Mouse (Mus musculus): ENCODE measurements around the gene Notch2. TPM values are rescaled to one million over a fixed set of nuclear protein-coding genes. Genes with fewer than 3 reads are reported as not detected.

Gene Notch2
- total and polyA plus RNA-seq, 3 experiments: 3.3 to 11.3 (median 11.1) TPM

DNA sequence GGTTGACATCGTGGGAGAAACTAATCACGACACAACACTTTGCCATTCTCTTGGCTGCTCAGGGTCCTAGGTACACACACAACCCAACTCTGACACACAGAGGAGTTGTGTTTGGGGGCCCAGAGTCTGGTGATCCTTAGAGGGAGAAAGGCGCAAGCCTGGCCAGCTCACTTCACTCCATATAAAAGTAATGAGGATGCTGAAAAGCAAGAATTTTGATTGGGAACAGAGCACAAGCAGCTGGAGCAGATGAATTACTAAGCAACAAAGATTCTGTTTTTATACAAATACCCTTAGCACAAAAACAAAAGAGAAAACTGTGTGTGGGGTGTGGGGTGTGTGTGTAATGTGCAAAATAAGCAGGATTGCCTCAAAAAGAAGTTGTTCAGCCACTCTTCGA lies 60.2 kb downstream of the Notch2 start:
- Histone ChIP-seq H3K4me3 (replicated peaks in 1 of 3; ENCODE audit: low read depth in 2 of 3, low read length in 2 of 3, poor library complexity in 1 of 3) (no peak overlapping the region), H3K36me3 (replicated peaks in 1 of 2; ENCODE audit: control insufficient read depth in 1 of 2, insufficient read depth in 1 of 2, low read length in 1 of 2) (peaks cover 13 to 83% of the 10 kb centered on the region in 2 experiments), H3K9me3 (replicated peaks; ENCODE audit: low read length) (no peaks in the 10 kb centered on the region), H3K27me3 (replicated peaks) (no peaks in the 10 kb centered on the region), H3K4me1 (ENCODE audit: control insufficient read depth in 1 of 2, insufficient read depth in 2 of 2) (no peaks in the 10 kb centered on the region), H3K4me2 (ENCODE audit: insufficient read depth, low read depth, poor library complexity, severe bottlenecking) (no peak overlapping the region), H3K27ac (ENCODE audit: insufficient read depth, low read depth) (no peak overlapping the region), H3K79me2 (replicated peaks; ENCODE audit: control insufficient read depth, extremely low read depth, insufficient read depth, poor library complexity, severe bottlenecking) (no peaks in the 10 kb centered on the region), H3K9ac (ENCODE audit: insufficient read depth, low read depth) (no peak overlapping the region)
- in situ Hi-C loops (cut with MboI; ENCODE audit: low pct_ligation_motif_present, low pct_unique_long_range_greater_than_20kb, low sequenced_read_pairs) (no loop called here), dilution Hi-C loops (cut with MboI; ENCODE audit: extremely low pct_ligation_motif_present, extremely low pct_unique_long_range_greater_than_20kb, low sequenced_read_pairs) (no loop called here)
- no peak for TF ChIP-seq KAT2A (IDR thresholded peaks at IDR 0.05; ENCODE audit: insufficient replicate concordance, low read length)
- TF ChIP-seq HCFC1 (IDR thresholded peaks at IDR 0.05; ENCODE audit: low read depth, low read length): no peak
- no peak for TF ChIP-seq TCF12 (IDR thresholded peaks at IDR 0.05; ENCODE audit: low read depth, low read length)
- TF ChIP-seq RAD21 (IDR thresholded peaks at IDR 0.05; ENCODE audit: low read depth, low read length): no peak
- no peak for TF ChIP-seq JUND (conservative IDR thresholded peaks at IDR 0.05; ENCODE audit: low read depth, low read length)
- no peak for TF ChIP-seq RCOR1 (conservative IDR thresholded peaks at IDR 0.05; ENCODE audit: low read depth, low read length)
- TF ChIP-seq BHLHE40 (IDR thresholded peaks at IDR 0.05; ENCODE audit: low read depth, low read length): no peak
- TF ChIP-seq MYC (IDR thresholded peaks at IDR 0.05; ENCODE audit: low read depth, low read length): no peak
- TF ChIP-seq MAFK (IDR thresholded peaks at IDR 0.05; ENCODE audit: insufficient replicate concordance, low read length): no peak
- no peak for DNase-seq (ENCODE audit: extremely low read depth)

DNA sequence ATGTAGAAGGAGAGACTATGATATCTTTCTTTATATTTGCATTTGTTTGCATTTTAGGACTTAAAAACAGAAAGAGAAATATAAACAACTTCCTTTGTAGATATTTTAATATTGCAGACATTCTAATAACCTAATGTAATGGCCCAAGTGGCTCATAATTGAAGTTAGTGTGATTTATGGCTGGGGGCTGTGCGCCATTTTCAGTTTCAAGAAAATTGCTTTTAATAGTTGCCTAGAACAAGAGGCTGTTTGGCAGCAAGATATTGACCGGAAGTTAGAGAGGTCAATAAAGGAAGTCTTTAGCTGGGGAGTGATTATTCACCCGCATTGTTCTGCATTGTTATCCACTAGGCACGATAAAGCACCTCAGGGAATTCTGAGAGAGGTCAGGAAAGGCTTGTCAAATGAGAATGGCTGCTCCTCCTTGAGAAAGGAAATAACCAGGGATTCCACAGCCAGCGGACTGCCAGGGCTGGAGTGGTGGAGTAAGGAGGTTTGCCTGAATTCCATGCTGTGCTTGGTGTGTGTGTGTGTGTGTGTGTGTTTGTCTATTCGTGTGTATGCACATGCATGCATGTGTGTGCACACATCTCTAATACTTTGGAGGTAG lies 61.4 kb downstream of the Notch2 start:
- dilution Hi-C loops (cut with MboI; ENCODE audit: extremely low pct_ligation_motif_present, extremely low pct_unique_long_range_greater_than_20kb, low sequenced_read_pairs): no loop called here

DNA sequence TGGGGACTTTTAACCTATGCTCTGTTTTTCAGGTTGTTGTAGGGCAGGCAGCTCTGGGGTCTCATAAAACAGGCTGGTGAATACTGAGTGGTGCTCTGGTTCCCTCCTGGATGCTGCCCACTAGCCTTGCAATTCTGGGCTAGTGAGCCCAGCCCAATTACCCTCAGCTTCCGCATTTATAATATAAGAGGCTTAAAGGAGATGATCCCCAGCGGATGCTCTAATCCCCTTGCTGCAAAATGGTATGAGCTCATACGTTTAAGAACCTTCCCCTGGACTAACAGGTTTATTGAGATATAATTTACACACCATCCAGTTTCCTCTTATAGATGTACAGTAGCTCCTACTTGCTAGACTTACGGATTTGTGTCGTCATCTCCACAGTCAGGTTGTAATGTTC lies 64.5 kb downstream of the Notch2 start:
- Histone ChIP-seq H3K4me1 (ENCODE audit: control insufficient read depth in 1 of 2, insufficient read depth in 2 of 2) (peaks cover 0 to 6% of the 10 kb centered on the region in 2 experiments; a peak in 1 of 4 replicates), H3K9ac (ENCODE audit: insufficient read depth, low read depth) (no peak overlapping the region), H3K79me2 (replicated peaks; ENCODE audit: control insufficient read depth, extremely low read depth, insufficient read depth, poor library complexity, severe bottlenecking) (no peaks in the 10 kb centered on the region), H3K27ac (ENCODE audit: insufficient read depth, low read depth) (no peak overlapping the region), H3K36me3 (replicated peaks in 1 of 2; ENCODE audit: control insufficient read depth in 1 of 2, insufficient read depth in 1 of 2, low read length in 1 of 2) (peaks cover 15 to 71% of the 10 kb centered on the region in 2 experiments), H3K9me3 (replicated peaks; ENCODE audit: low read length) (no peaks in the 10 kb centered on the region), H3K4me3 (replicated peaks in 1 of 3; ENCODE audit: low read depth in 2 of 3, low read length in 2 of 3, poor library complexity in 1 of 3) (no peak overlapping the region), H3K27me3 (replicated peaks) (no peaks in the 10 kb centered on the region), H3K4me2 (ENCODE audit: insufficient read depth, low read depth, poor library complexity, severe bottlenecking) (no peak overlapping the region)
- TF ChIP-seq MEF2A (IDR thresholded peaks at IDR 0.05; ENCODE audit: borderline replicate concordance, low read depth, low read length) (no peak), ZKSCAN1 (IDR thresholded peaks at IDR 0.05; ENCODE audit: borderline replicate concordance, low read depth, low read length) (no peak), RAD21 (IDR thresholded peaks at IDR 0.05; ENCODE audit: low read depth, low read length) (no peak), RCOR1 (conservative IDR thresholded peaks at IDR 0.05; ENCODE audit: low read depth, low read length) (no peak)
- no peak for DNase-seq (ENCODE audit: extremely low read depth)
- dilution Hi-C loops (cut with MboI; ENCODE audit: extremely low pct_ligation_motif_present, extremely low pct_unique_long_range_greater_than_20kb, low sequenced_read_pairs) (no loop called here), in situ Hi-C loops (cut with MboI; ENCODE audit: low pct_ligation_motif_present, low pct_unique_long_range_greater_than_20kb, low sequenced_read_pairs) (no loop called here)

More for the DNA sequence above, 61.4 kb downstream of the Notch2 start:
- Histone ChIP-seq H3K4me2 (ENCODE audit: insufficient read depth, low read depth, poor library complexity, severe bottlenecking) (no peak overlapping the region), H3K36me3 (replicated peaks in 1 of 2; ENCODE audit: control insufficient read depth in 1 of 2, insufficient read depth in 1 of 2, low read length in 1 of 2) (peaks cover 13 to 78% of the 10 kb centered on the region in 2 experiments), H3K9me3 (replicated peaks; ENCODE audit: low read length) (no peaks in the 10 kb centered on the region), H3K9ac (ENCODE audit: insufficient read depth, low read depth) (no peak overlapping the region), H3K27ac (ENCODE audit: insufficient read depth, low read depth) (no peak overlapping the region), H3K4me1 (ENCODE audit: control insufficient read depth in 1 of 2, insufficient read depth in 2 of 2) (no peaks in the 10 kb centered on the region), H3K27me3 (replicated peaks) (no peaks in the 10 kb centered on the region), H3K79me2 (replicated peaks; ENCODE audit: control insufficient read depth, extremely low read depth, insufficient read depth, poor library complexity, severe bottlenecking) (no peaks in the 10 kb centered on the region), H3K4me3 (replicated peaks in 1 of 3; ENCODE audit: low read depth in 2 of 3, low read length in 2 of 3, poor library complexity in 1 of 3) (no peak overlapping the region)
- no peak for DNase-seq (ENCODE audit: extremely low read depth)
- in situ Hi-C loops (cut with MboI; ENCODE audit: low pct_ligation_motif_present, low pct_unique_long_range_greater_than_20kb, low sequenced_read_pairs): no loop called here
- TF ChIP-seq E2F4 (IDR thresholded peaks at IDR 0.05; ENCODE audit: insufficient replicate concordance, low read depth, low read length): no peak

Data from CH12.LX (cell line).